Mouse (Mus musculus) stomach, postnatal 0 days (tissue): ENCODE results near the gene Wdr72.

ENCODE experiments used
- CTCF ChIP-seq: IDR thresholded peaks from 2 replicates; pipeline ENCODE4 v1.5.1; 2016; ENCODE audit warnings: antibody characterized with exemption, low read depth, mild to moderate bottlenecking, moderate library complexity
- EP300 ChIP-seq: optimal IDR thresholded peaks from 2 replicates; pipeline ENCODE3; 2016; ENCODE audit warnings: antibody characterized with exemption

DNA sequence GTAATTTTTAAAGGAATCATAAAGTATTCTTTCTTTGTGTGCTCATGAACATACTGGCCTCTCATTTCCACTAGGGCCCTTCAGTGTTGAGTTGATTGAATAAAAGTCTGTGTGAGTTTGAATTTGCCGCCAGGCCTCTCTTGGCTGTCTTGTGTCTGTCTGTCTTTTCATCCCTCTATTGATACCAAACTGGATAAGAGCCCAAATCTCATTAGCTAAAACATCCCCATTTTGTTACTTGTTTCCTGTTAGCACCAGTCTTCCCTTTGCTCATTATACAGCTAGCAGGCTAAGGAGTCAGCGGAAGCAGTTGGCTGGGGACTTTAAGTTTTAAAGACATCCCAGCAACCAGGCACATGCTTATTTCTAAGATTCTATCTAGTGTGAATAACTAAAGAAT lies 84.7 kb downstream of the Wdr72 start:
- TF ChIP-seq CTCF (no peak), EP300 (no peak)
